Mouse (Mus musculus): ENCODE measurements around the gene Baiap2. TPM values are rescaled to one million over a fixed set of nuclear protein-coding genes. Genes with fewer than 3 reads are reported as not detected.

Gene Baiap2
- polyA plus RNA-seq, 1 experiment from 2014 or later: 17.7 TPM

DNA sequence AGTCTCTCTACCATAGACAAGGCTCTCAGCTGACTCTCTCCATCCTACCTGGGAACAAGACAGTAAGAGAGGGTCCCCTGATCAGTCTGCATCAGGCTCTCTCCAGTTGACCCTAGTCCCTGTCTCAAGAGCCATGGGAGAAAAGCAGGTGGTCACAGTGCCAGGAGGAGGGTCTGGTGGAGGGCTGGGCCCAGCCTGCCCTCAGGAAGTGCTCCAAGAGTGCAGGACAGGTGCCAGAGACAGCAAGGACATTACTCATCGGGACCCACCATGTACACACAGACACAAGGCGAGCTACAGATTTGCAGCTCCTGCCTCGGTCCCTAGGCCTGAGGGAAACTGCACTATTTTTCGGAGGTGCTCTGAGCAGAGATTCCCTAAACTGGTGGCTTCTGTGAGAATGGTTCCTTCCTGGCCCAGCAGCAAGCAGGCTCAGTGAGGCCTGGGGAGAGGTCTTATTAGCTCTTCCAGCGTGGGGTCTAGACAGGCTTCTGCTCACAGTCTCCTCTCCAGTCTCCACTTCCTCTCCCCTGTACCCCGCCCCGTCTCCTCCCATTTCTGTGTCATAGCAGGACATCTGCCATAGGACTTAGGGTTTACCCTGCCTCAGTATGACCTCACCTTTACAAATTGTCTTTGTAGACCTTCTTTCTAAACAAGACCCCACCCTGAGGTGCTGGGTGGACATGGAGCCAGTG lies 99.7 kb downstream of the Baiap2 start:
- H3K27ac ChIP-seq (replicated peaks; ENCODE audit: low read depth, low read length): no peak overlapping the region
- no peak for ATAC-seq (ENCODE audit: insufficient number of reproducible peaks, low FRiP score, low TSS enrichment, low read depth)

DNA sequence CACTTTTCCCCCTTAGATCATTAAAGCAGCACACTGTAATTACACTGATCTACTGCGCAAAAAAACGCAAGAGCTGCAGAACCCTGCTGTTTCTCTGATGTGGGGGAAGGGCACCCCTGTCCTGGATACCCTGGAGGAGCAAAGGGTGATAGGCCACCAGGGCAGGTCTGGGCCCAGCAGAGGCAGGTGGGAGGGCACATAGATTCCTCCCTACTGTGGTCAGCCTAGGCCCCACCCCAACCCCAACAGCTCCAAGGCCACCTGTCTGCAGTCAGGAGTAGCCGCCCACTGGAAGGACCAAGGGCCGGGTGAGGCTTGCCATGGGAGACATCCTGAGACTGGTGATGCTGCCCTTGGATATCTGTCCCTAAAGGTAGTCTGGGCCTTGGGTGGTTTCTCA lies 102.8 kb downstream of the Baiap2 start:
- no peaks in the 10 kb centered on the region for H3K9me3 ChIP-seq (ENCODE audit: control insufficient read depth, low read length)
- H3K36me3 ChIP-seq (ENCODE audit: control insufficient read depth, insufficient read depth, low read length): no peaks in the 10 kb centered on the region
- no peak overlapping the region for H3K9ac ChIP-seq (ENCODE audit: low read length)
- DNase-seq (ENCODE audit: low spot score) (no peak), ATAC-seq (ENCODE audit: insufficient number of reproducible peaks, low FRiP score, low TSS enrichment, low read depth) (no peak)
- 0 out of 2 replicates have a peak overlapping the region, but pooled peaks have one; percentile 97 for H3K4me2 ChIP-seq (ENCODE audit: low read depth, severe bottlenecking)
- H3K4me1 ChIP-seq (ENCODE audit: control insufficient read depth, insufficient read depth, low read length): peaks cover 10% of the 10 kb centered on the region; the same call in 1 of the 2 replicates
- H3K4me3 ChIP-seq (ENCODE audit: low read depth, low read length): no peak overlapping the region
- H3K27me3 ChIP-seq (ENCODE audit: control insufficient read depth, insufficient read depth, low read length): peaks cover 28% of the 10 kb centered on the region
- WGBS: 60% methylated on average over 4 of the region's 4 CpGs
- H3K27ac ChIP-seq (replicated peaks; ENCODE audit: low read depth, low read length): no peak overlapping the region

More for the DNA sequence above, 99.7 kb downstream of the Baiap2 start:
- Histone ChIP-seq H3K36me3 (ENCODE audit: control insufficient read depth, insufficient read depth, low read length) (no peaks in the 10 kb centered on the region), H3K9ac (ENCODE audit: low read length) (no peak overlapping the region), H3K4me1 (ENCODE audit: control insufficient read depth, insufficient read depth, low read length) (peaks cover 6% of the 10 kb centered on the region; the same call in 1 of the 2 replicates), H3K27me3 (ENCODE audit: control insufficient read depth, insufficient read depth, low read length) (peaks cover 10% of the 10 kb centered on the region; the same call in 1 of the 2 replicates), H3K9me3 (ENCODE audit: control insufficient read depth, low read length) (no peaks in the 10 kb centered on the region), H3K4me2 (ENCODE audit: low read depth, severe bottlenecking) (no peak overlapping the region), H3K4me3 (ENCODE audit: low read depth, low read length) (no peak overlapping the region)
- 68% methylated on average over 7 of the region's 7 CpGs for WGBS
- DNase-seq (ENCODE audit: low spot score): no peak

DNA sequence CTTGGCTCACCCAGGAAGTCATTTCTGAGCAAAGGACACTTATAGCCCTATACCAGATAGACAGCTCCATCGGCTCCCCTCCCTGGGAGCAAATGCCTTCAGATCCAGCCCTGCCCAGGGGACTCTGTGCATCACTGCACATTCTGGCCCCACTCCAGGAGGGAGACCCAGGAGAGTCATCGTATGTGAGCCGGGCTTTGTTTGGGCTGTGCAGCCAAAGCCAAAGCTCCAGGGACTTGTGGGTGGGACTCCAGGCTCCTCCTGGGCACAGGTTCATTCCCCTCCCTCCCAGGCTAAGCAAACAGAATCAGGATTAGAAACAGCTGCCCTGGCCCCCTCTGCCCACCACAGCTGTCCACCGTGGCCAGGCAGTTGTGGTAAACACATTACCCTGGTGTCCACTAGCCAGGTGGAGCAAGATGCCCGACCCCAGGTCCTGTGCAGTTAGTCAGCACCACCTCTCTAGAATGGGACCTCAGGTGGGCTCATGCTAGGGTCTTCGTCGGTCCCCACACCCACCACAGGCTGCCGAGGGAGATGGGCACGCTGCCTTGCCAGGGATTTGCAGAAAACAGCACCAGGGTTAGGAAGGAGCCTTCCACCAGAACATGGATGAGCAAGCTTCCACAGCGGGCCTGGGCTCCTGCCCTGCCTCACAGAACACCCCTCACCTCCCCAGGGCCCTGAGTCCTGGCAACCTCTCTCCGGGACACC lies 103.4 kb downstream of the Baiap2 start:
- Histone ChIP-seq H3K36me3 (ENCODE audit: control insufficient read depth, insufficient read depth, low read length) (no peaks in the 10 kb centered on the region), H3K9ac (ENCODE audit: low read length) (peak overlapping the region; percentile 73), H3K4me2 (ENCODE audit: low read depth, severe bottlenecking) (peak overlapping the region; percentile 97), H3K4me1 (ENCODE audit: control insufficient read depth, insufficient read depth, low read length) (peaks cover 10% of the 10 kb centered on the region; the same call in 1 of the 2 replicates), H3K27me3 (ENCODE audit: control insufficient read depth, insufficient read depth, low read length) (peaks cover 28% of the 10 kb centered on the region), H3K9me3 (ENCODE audit: control insufficient read depth, low read length) (no peaks in the 10 kb centered on the region), H3K4me3 (ENCODE audit: low read depth, low read length) (peak overlapping the region; percentile 59), H3K27ac (replicated peaks; ENCODE audit: low read depth, low read length) (no peak overlapping the region)
- WGBS: 58% methylated on average over 11 of the region's 11 CpGs
- ATAC-seq (ENCODE audit: insufficient number of reproducible peaks, low FRiP score, low TSS enrichment, low read depth) (no peak), DNase-seq (ENCODE audit: low spot score) (peak; percentile 37)

DNA sequence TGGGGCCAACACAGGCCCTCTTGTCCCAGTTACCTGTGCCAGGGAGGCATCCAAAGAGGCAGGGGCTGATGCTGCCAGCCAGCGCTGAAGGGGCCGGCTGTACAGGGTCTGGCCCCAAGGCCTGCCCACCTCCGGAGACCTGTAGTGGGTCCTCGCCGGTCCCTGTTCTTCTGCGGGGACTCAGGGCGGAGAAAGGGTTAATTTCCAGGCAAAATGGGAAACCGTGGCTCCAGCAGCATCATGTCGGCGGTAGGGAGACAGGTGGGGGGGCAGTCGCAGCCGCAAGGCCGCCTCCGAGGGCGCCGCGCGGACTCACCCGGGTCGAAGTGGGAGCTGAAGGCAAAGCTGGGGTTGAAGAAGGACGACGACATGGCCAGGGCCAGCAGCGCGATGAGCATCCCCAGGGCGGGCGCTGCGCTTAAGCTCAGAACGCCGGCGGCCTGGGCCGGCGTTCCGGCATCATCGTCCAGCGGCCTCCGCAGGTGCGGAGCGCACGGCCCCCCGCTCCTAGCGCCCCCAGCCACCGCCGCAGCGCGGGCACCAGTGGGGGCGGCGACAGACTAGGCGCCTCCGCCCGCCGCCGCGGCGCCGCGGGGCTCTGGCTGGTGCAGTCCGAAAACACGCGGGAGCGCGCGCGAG lies 104.1 kb downstream of the Baiap2 start, which contains the start of gene Aatk:
Gene Aatk, minus strand, starts transcription at position 615 of the 639 bp plus-strand sequence.
- Histone ChIP-seq H3K9me3 (ENCODE audit: control insufficient read depth, low read length) (no peaks in the 10 kb centered on the region), H3K36me3 (ENCODE audit: control insufficient read depth, insufficient read depth, low read length) (no peaks in the 10 kb centered on the region), H3K4me2 (ENCODE audit: low read depth, severe bottlenecking) (peak within 1 kb of the TSS; percentile 97), H3K27me3 (ENCODE audit: control insufficient read depth, insufficient read depth, low read length) (peaks cover 28% of the 10 kb centered on the region), H3K4me1 (ENCODE audit: control insufficient read depth, insufficient read depth, low read length) (peaks cover 10% of the 10 kb centered on the region; the same call in 1 of the 2 replicates), H3K9ac (ENCODE audit: low read length) (peak within 1 kb of the TSS; percentile 73), H3K4me3 (ENCODE audit: low read depth, low read length) (peak within 1 kb of the TSS; percentile 59), H3K27ac (replicated peaks; ENCODE audit: low read depth, low read length) (0 out of 2 replicates have a peak within 1 kb of the TSS, but pooled peaks have one; percentile 36)
- WGBS: 1% methylated on average over 59 of the region's 63 CpGs
- ATAC-seq (ENCODE audit: insufficient number of reproducible peaks, low FRiP score, low TSS enrichment, low read depth) (no peak), DNase-seq (ENCODE audit: low spot score) (peak; percentile 61)

DNA sequence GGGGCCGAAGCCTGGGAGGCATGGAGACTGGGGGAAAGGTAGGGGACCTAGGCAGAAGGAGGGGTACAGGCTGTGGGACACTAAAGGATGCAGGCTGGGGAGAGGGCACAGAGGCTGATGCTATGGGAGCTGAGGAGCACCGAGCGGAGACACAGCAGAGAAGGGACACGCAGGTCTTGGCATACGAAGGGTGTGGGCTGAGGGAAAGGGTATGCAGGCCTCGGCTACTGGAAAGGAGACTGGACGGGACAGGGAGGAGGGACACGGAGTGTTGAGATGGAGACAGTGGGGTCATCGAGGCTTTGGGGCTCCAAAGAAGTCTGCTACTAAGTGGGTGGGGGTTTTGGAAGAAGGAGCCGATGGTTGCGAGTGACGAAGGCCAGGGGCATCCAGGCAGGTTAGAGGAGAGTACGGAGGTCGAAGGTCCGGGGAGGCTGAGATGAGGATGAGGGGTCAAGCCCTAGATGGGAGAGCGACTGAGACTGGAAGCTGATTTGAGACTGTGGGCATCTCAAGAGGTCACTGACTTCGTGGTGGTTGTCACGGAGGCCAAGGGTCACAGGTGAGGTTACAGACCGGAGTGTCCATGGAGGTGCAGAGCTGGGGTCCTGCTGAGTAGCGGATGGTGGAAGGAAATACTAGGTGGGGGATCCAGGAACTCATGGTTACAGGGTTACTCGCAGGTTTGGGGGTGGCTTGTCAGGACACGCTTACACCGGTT lies 105.1 kb downstream of the Baiap2 start:
- ATAC-seq (ENCODE audit: insufficient number of reproducible peaks, low FRiP score, low TSS enrichment, low read depth): no peak
- Histone ChIP-seq H3K36me3 (ENCODE audit: control insufficient read depth, insufficient read depth, low read length) (no peaks in the 10 kb centered on the region), H3K27ac (replicated peaks; ENCODE audit: low read depth, low read length) (no peak overlapping the region), H3K4me1 (ENCODE audit: control insufficient read depth, insufficient read depth, low read length) (peaks cover 10% of the 10 kb centered on the region; the same call in 1 of the 2 replicates), H3K27me3 (ENCODE audit: control insufficient read depth, insufficient read depth, low read length) (peaks cover 28% of the 10 kb centered on the region), H3K9me3 (ENCODE audit: control insufficient read depth, low read length) (no peaks in the 10 kb centered on the region), H3K4me3 (ENCODE audit: low read depth, low read length) (peak overlapping the region; percentile 59), H3K4me2 (ENCODE audit: low read depth, severe bottlenecking) (peak overlapping the region; percentile 97), H3K9ac (ENCODE audit: low read length) (peak overlapping the region; percentile 7; the same call in 1 of the 2 replicates)
- peak; percentile 49 for DNase-seq (ENCODE audit: low spot score)
- WGBS: 7% methylated on average over 23 of the region's 23 CpGs

DNA sequence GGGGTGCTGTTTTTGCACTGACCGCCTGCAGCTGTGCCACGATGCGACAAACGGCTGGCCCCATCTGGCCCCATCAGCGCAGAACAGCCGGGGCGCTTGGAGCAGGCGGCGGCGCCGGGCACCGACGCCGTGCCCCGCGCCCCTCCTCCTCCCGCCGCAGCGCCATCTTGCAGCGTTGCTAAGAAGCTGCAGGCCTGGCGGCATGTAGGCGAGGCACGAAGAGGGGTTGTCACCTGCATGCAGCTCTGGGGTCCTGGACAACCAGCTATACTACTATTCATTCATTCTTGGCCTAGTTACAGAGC lies 105.6 kb downstream of the Baiap2 start:
- WGBS: 2% methylated on average over 23 of the region's 23 CpGs
- Histone ChIP-seq H3K4me1 (ENCODE audit: control insufficient read depth, insufficient read depth, low read length) (peaks cover 10% of the 10 kb centered on the region; the same call in 1 of the 2 replicates), H3K9me3 (ENCODE audit: control insufficient read depth, low read length) (no peaks in the 10 kb centered on the region), H3K9ac (ENCODE audit: low read length) (0 out of 2 replicates have a peak overlapping the region, but pooled peaks have one; percentile 7), H3K4me2 (ENCODE audit: low read depth, severe bottlenecking) (peak overlapping the region; percentile 97), H3K27me3 (ENCODE audit: control insufficient read depth, insufficient read depth, low read length) (peaks cover 28% of the 10 kb centered on the region), H3K36me3 (ENCODE audit: control insufficient read depth, insufficient read depth, low read length) (no peaks in the 10 kb centered on the region), H3K27ac (replicated peaks; ENCODE audit: low read depth, low read length) (no peak overlapping the region), H3K4me3 (ENCODE audit: low read depth, low read length) (peak overlapping the region; percentile 59)
- no peak for ATAC-seq (ENCODE audit: insufficient number of reproducible peaks, low FRiP score, low TSS enrichment, low read depth)
- peak; percentile 63 for DNase-seq (ENCODE audit: low spot score)

DNA sequence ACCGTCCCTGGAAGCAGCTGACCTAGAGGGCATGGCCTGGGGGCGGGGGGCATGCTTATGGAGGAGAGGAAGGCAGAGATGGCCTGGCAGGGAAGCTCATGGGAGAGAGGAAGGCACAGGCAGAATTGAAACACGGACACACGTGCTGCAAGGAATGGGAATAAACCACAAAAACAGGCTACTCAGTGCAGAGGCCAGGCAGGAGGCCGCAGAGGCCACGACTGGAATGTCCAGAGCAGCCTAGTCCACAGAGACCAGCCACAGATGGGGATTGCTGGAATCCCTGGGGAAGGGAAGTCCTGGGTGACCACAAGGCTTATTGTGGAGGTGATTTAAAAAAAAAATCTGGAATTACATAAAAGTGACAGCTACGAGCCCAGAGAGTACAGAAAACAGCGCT lies 106.5 kb downstream of the Baiap2 start:
- no peak overlapping the region for H3K9ac ChIP-seq (ENCODE audit: low read length)
- no peaks in the 10 kb centered on the region for H3K36me3 ChIP-seq (ENCODE audit: control insufficient read depth, insufficient read depth, low read length)
- no peaks in the 10 kb centered on the region for H3K9me3 ChIP-seq (ENCODE audit: control insufficient read depth, low read length)
- no peak overlapping the region for H3K4me2 ChIP-seq (ENCODE audit: low read depth, severe bottlenecking)
- WGBS: 80% methylated on average over 8 of the region's 8 CpGs
- peaks cover 28% of the 10 kb centered on the region for H3K27me3 ChIP-seq (ENCODE audit: control insufficient read depth, insufficient read depth, low read length)
- ATAC-seq (ENCODE audit: insufficient number of reproducible peaks, low FRiP score, low TSS enrichment, low read depth) (no peak), DNase-seq (ENCODE audit: low spot score) (no peak)
- no peak overlapping the region for H3K4me3 ChIP-seq (ENCODE audit: low read depth, low read length)
- no peak overlapping the region for H3K27ac ChIP-seq (replicated peaks; ENCODE audit: low read depth, low read length)
- peaks cover 10% of the 10 kb centered on the region; the same call in 1 of the 2 replicates for H3K4me1 ChIP-seq (ENCODE audit: control insufficient read depth, insufficient read depth, low read length)

Data from limb, embryonic 11.5 days (tissue).